Mouse (Mus musculus): ENCODE measurements around the gene Bend4.

The Bend4 gene

DNA sequence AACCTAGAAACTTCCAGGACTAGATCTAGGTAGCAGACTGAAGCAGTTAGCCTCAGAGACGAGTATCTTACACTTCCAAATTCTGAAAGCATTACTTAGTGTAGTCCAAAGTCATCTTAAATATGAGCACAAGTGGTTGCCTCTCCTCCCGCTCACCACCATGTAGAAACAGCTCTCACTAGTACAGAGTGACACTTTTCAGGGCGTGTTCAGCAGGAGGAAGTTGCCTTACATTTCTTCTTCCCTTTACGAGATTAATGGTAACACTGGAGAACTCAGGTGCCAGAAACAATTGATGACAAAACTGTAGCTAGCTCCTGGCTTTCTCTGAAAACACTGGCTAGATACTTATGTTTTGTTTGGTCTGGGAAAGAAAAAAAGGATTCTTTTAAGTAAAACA lies 8.7 kb downstream of the Bend4 start:
- CTCF ChIA-PET, result interaction anchor here (0.6 kb wide), 1 partner anchor 1729 kb away, joined by 4 read pairs; no protein-coding TSS in a partner anchor

DNA sequence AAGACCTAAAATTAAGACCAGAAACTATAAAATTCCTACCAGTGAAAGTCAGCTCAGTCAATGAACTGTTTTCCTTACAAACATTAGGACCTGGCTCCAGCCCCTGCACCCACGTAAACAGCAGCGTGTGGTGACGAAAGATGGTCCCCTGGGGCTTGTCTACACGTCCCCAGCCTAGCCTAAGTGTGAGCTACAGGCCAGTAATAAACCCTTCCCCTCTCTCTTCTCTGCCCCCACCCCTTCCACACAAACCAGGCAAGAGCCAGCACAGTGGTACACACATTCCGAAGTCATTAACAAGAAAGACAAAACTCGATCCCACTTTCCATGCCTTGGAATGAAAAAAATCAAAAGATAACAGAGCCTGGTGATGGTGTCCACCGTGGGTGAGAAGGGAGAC lies 16.6 kb downstream of the Bend4 start:
- CTCF ChIA-PET, result no interaction called here

DNA sequence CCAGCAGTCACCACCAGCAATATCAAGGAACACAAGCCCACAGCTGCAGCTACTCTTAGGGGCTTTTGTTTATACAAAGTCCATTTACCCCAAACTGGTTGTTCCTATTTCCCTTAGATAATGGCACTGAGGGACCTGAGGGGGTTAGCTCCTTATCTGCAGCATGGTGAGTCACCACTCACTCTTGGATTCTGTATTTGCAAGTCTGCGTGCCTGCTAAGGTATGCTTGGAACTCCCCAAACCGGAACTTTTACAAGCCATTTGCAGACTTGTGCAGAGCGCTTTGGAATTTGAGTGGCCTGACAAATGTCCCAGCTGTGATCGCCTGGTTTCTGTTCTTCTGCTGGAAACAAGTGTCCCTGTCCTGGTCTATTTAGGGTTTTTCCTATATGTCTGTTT lies 17.7 kb downstream of the Bend4 start:
- CTCF ChIA-PET, result no interaction called here

DNA sequence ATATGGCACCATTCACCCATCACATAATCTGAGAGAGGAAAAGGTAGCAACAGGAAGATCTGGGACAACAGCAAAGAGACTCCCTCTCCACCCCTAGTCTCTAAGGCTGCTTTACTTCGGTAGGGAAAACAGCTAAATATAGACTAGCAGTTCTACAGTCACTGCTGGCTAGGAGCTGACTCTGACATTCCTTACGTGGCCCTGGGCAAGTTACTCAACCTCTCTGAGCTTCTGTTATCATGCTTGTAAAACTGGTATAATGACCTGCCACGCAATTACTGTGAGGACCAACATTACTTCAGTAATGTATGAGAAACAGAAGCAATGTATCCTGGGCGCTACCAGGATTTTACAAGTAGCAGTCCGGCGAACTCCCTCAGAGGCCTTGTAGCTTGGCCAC lies 19.7 kb downstream of the Bend4 start:
- CTCF ChIA-PET, result no interaction called here

DNA sequence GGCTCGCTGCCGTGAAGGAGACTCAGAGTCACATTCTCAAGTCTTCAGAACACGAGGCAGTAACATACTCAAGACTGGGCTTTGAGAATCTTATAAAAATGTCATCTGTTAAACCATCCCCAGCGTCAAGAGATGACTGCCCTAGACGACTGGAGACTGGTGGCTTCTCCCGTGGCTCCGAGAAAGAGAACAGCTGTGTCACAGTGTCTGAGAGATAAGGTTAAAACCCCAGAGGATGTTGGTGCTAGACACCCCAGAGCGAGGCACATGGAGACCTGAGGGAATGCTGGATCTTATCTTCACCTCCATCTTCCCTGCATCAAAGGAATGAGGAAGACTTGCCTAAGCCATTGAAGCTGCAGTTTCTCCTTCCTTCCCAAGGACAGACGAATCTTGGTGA lies 23.2 kb downstream of the Bend4 start:
- CTCF ChIA-PET, result no interaction called here

DNA sequence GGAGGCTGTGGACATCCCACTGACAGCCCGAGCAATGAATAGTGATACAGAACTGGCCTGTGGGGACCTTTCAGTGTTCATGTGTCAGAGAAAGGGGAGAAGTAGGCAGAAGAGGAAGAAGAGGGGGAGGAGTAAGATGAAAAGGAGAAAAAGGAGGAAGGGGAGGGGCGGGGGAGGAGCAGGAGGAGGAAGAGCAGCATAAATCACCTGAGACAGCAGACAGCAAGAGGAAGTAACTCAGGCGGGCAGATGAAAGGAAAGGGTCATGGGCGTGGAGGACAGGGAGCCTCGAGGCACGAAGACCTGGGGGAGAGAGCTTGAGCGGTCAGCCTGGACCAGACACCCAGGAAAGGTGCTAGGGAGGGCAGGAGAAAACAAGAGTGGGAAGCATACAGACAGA lies 23.7 kb downstream of the Bend4 start:
- CTCF ChIA-PET, result no interaction called here

DNA sequence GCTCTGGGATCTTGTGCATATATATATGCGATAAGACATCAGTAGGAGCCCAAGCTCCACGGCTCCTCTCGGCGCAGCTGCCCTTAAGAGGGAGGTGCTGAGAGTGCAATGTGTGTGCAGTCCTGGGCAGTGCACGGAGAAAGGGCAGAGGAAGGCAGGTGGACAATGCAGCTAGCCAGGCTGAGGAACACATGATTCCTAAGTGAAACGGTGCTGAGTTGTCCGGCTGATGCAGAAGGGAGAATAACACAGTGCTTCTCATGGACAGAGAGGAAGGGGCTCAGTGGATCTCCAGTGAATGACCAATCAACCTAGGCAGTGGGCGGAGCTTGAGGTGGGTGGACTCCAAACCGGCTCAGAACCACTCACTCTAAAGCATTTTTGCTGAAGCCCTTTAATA lies 26.5 kb downstream of the Bend4 start:
- CTCF ChIA-PET, result no interaction called here

DNA sequence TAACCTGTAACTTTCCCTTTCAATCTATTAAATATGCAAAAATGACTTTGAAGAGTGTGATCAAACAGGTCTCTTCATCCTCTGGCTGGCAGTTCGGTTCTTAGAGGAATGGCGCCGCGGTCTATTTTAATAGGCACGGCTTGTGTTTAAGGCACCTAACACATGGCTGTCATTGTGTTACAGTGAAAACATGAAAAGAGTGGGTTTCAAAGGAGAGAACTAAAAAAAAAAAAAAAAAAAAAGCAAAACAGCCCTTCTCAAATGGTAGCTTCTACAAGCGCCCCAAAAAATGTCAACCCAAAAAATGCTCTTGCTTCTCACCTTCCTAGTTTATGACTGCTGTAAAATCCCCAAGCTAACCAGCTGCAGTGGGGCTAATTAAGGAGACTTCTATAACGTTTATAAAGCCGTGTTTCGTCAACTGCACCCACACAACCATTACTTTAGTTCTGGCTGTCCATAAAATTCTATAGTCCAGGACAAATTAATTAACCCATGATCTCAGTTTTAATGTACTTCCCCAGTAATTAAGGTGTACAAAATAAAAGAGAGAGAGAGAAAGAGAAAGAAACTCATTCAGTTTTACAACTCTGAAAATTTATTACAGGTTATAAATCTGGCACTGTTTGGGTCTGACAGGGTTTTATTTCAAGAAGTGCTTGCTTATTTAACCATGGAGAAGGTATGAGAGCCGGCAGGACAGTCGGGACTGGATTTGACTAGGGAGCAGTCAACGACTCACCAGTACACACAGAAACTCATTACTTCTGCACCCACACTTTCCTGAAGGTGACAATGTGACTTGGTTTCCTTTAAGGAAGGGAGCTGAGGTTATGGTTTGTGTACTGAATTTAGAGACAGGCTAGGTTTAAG lies 27.3 kb downstream of the Bend4 start:
- CTCF ChIA-PET, result no interaction called here

DNA sequence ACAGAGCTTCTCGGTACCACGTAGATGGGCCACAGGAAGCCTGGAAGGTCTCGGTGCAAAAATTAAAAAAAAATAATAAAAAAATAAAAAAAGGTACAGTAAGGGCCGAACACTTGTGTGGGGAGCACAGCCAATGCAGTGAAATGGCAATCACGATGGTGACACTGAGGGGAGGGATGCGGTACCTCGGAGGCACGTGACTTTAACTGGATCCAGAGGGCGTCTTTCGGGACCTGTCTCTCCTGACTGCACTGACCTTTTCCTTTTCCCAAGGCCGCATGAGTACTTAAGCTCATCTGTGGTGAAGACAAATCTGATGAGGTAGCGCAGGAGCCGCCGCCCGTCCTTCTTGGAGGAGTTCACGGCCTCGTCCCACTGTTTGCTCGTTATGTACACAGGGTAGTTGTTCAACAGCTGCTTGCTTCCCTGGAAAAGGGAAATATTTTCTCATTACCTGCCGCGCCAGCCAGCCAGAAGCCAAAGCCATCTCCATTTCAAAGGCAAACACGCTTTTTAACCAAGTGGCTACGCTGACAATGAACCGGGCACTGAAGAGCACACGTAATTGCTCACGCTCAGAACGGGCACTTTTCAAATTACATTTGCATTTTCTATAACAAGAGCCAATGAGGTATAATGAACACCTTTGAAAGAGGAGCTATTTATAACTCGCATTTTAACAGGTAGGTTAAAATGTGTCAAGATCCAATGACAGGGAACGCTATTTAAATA lies 28.1 kb downstream of the Bend4 start:
- CTCF ChIA-PET, result no interaction called here

DNA sequence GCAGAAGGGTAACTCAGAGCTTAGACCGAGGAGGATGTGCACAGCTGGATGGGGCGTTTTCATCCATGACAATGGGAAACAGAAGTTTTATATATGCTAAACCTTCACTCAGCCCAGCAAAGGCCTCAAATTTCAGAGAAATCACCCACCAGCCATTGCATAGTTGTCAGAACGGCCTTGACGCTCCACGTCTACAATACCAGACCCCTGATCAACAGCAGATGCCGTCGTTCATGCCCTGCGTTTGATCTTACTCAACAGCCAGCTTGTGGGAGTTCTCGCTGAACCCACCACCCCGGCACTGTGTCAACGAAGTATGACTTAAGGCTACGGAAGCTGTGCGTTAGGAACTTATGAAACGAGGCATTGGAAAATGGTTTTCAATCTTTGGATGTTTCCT lies 30.9 kb downstream of the Bend4 start:
- CTCF ChIA-PET, result no interaction called here

DNA sequence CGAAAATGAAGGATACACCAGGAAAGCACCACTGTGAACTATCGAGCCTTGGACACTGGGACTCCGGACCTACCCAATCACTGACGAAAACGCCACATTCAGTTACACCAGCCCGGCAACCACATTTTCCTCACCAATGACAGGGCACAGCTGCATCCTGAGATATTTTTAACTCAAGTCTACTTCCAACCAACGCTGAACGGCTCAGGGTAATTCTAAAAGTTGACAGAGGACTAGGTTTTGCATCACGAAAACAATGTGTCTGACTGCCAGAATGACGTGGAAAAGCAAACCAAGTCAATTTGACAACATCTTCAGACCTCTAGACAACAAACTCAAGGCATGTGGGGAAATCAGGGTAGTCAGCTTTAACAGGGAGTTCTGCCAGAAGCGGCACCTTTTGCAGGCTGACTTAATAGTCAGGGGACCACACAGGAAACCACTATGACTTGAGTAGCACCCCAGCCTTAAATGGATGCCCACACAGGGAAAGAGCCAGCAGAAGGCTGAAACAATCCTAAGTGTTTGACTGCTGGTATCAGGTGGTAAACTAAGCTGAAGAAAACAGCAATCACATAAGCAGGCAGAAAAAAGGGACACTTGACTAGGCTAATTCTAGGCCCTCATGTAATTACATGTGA lies 32.8 kb downstream of the Bend4 start:
- CTCF ChIA-PET, result no interaction called here

DNA sequence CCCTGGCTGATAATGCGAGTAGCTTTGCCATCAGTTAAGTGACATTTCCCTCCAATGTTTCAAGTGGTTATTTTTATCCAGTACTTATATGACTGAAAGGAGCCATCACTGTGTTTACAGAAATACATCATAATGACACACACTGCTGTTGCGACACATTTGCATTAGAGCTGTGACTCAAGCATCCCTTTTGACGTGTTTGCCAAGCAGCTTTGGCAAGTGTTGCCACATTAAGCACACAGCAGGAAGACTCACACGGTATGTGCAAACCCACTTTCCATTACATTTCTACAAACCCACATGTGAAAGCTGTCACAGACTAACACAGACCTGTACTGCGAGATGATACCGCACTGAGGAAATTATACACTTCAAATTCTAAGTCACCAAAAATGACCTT lies 34.2 kb downstream of the Bend4 start:
- CTCF ChIA-PET, result no interaction called here

DNA sequence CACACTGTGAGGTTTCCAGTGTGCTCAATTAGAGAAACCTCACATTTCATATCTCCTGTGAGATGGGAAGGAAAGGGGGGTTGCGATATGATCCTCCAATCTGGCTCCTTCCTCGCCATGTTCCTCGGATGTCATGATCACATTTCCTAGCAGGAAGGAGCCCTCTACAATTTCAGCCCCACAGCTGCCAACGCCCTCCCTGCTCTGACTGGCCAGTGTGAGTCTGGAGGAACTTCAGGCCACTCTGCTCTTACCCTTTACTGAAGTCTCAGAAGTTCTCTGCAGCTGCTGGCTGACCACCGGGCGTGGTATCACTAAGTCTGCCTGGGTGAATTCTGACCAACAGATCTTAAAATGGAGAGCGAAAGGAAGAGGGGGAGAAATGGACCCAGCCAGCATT lies 45.6 kb downstream of the Bend4 start:
- CTCF ChIA-PET, result no interaction called here

DNA sequence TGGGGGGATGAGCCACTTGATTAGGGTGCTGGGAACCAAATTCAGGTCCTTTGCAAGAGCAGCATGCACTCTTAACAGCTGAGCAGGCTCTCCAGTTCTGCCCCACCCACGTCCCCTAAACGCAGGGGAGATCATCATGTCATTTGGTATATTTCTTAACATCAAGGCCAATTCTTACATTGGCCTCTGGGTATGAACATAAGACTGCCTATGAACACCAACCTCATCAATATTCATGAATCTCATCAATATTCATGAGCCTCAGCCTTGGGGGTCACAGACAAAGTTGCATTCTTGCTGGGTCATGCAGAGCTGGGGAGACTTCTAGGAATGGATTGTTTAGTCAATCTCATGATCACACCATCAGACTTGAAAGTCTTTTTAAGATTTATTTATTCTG lies 46.4 kb downstream of the Bend4 start:
- CTCF ChIA-PET, result no interaction called here

DNA sequence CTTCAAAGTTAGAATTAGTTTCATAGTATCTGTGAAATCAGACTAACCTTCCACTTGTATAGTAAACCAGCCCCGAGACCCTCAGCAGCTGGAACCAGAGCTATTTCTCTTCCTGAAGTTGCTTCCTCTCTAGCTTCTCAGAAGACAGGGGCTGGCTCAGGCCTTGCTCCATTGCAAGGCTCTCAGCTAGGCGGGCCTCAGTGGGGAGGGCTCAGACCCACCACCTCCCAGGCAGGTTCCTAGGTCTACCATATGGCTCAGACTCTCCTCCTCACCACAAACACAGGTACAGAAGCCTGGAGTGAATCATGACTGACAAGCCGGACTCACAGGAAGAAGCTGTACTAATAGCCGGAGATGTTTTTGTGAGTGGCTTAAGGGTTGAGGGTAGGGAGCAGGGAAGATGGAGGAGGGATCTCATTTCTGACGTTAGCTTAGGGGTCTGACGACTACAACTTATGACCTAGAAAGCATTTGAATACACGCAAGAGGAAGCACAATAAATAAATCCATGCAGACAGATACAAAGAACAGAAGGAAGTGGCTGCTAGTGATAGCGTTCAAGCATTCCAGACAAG lies 51.0 kb downstream of the Bend4 start:
- CTCF ChIA-PET, result no interaction called here

DNA sequence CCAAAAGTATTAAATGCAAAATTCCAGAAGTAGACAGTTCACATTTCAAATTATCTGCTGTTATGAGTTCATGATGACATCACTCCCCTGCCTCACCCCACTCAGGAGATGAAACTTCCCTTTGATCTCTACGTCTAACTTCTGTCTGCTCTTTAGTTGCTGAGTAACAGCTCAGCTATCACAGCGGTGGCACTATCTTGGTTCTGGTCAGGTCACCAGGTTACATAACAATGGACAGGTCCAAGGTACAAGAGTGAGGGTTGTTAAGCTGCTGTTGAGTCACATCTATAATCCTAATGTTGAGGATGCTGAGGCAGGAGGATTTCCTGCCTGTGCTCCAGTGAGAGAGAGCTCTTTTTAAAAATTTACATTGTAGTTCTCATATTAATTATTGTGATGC lies 65.2 kb downstream of the Bend4 start:
- CTCF ChIA-PET, result no interaction called here

DNA sequence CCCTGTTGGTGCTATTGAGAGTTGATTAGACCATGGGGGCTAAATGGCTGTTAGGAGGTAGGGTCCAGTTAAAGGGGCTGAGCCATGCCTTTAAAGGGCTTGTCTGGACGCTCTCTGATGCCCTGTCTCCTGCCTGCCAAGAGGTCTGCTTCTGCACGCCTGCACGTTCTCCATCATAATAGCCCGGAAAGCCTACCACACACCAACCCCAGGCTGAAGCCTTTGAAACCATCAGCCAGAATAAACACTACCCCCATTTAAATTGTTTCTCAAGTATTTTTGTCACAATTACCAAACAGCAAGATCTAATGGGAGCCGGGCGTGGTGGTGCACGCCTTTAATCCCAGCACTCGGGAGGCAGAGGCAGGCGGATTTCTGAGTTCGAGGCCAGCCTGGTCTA lies 65.8 kb downstream of the Bend4 start:
- CTCF ChIA-PET, result no interaction called here

DNA sequence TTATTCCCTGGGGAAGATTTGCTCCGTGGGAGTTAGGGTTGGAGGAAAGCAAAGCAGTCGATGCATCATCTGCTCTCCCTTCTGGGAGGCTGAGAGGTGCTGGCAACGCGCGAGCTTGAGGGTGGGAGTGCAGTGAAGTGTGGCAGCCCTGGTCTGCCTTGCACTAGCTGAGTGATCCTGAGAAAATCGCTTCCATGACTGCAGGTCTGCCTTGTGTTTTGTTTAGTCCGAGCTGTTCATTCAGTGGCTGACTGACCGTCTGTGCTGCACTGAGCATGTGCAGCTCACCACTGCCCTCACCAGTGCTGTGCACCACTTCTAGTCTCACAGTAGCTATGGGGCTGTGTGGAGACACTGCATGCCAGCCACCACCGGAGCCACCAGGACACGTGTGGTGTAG lies 79.2 kb downstream of the Bend4 start:
- CTCF ChIA-PET, result interaction anchor here (0.5 kb wide), 1 partner anchor 108 kb away, joined by 8 read pairs; no protein-coding TSS in a partner anchor

DNA sequence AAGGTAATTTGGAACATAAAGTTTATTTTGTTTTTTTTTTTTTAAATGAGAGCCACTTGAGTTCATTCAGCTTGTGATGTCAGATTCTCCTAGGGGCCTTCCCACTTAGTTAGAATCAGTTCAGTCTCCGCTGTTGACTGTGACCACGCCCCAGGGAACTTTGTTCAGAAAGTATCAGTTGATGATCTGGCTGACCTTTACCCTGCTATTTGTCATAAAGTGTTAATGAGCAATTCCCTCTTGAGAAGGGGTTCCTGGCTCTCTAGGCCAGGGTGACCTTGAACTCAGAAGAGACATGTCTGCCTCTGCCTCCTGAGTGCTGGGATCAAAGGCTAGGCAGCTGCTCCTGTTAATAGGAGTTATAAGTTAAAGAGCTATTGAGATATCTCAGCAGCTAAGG lies 81.0 kb downstream of the Bend4 start:
- CTCF ChIA-PET, result interaction anchor here (1.1 kb wide), 1 partner anchor 11 kb away, joined by 6 read pairs; no protein-coding TSS in a partner anchor
